Mouse (Mus musculus): ENCODE measurements at regions not wholly inside any gene's neighbourhood (a gene's known extent, or its start where the extent isn't known, plus 50 kb on each side); places are given as distances from the start of the nearest gene placed in this dataset.

- ATAC-seq (replicated peaks) = no peak
- no peak overlapping the region for H3K27ac ChIP-seq (replicated peaks)
- H3K9ac ChIP-seq (replicated peaks) = no peak overlapping the region
Measured at GRCm38 (mm10) chr3:78691499-78691898, 594.8 kb downstream of the Rapgef2 start.

GRCm38 (mm10) chr3:78677656-78678055 is 608.7 kb downstream of the Rapgef2 start:
- no peak for ATAC-seq (replicated peaks)
- WGBS = 45% methylated on average over 1 of the region's 1 CpGs
- no peaks in the 10 kb centered on the region for H3K36me3 ChIP-seq

More at GRCm38 (mm10) chr3:78691499-78691898, 594.8 kb downstream of the Rapgef2 start:
- Histone ChIP-seq H3K4me3 (no peak overlapping the region), H3K4me2 (replicated peaks) (no peak overlapping the region), H3K27me3 (no peaks in the 10 kb centered on the region), H3K36me3 (no peaks in the 10 kb centered on the region), H3K4me1 (peaks cover 5% of the 10 kb centered on the region; the same call in 1 of the 2 replicates), H3K9me3 (no peaks in the 10 kb centered on the region)
- WGBS = 27% methylated on average over 3 of the region's 3 CpGs

GRCm38 (mm10) chr3:78676806-78677205 is 609.5 kb downstream of the Rapgef2 start:
- Histone ChIP-seq H3K36me3 (no peaks in the 10 kb centered on the region), H3K9ac (replicated peaks) (no peak overlapping the region), H3K27me3 (no peaks in the 10 kb centered on the region), H3K27ac (replicated peaks) (no peak overlapping the region), H3K4me1 (no peaks in the 10 kb centered on the region), H3K4me2 (replicated peaks) (no peak overlapping the region), H3K9me3 (no peaks in the 10 kb centered on the region), H3K4me3 (no peak overlapping the region)
- 56% methylated on average over 2 of the region's 2 CpGs for WGBS
- no peak for ATAC-seq (replicated peaks)

More at GRCm38 (mm10) chr3:78677656-78678055, 608.7 kb downstream of the Rapgef2 start:
- no peak overlapping the region for H3K27ac ChIP-seq (replicated peaks)
- no peak overlapping the region for H3K9ac ChIP-seq (replicated peaks)
- H3K4me3 ChIP-seq = no peak overlapping the region
- no peaks in the 10 kb centered on the region for H3K9me3 ChIP-seq
- no peaks in the 10 kb centered on the region for H3K27me3 ChIP-seq
- no peaks in the 10 kb centered on the region for H3K4me1 ChIP-seq
- H3K4me2 ChIP-seq (replicated peaks) = no peak overlapping the region

GRCm38 (mm10) chr3:78674529-78675187 is 611.7 kb downstream of the Rapgef2 start:
- Histone ChIP-seq H3K4me1 (no peaks in the 10 kb centered on the region), H3K9ac (replicated peaks) (no peak overlapping the region), H3K36me3 (no peaks in the 10 kb centered on the region), H3K9me3 (no peaks in the 10 kb centered on the region), H3K4me3 (no peak overlapping the region), H3K27me3 (no peaks in the 10 kb centered on the region), H3K4me2 (replicated peaks) (no peak overlapping the region), H3K27ac (replicated peaks) (no peak overlapping the region)
- 89% methylated on average over 5 of the region's 5 CpGs for WGBS
- no peak for ATAC-seq (replicated peaks)

GRCm38 (mm10) chr3:78668050-78668449 is 618.3 kb downstream of the Rapgef2 start:
- no peaks in the 10 kb centered on the region for H3K9me3 ChIP-seq
- ATAC-seq (replicated peaks) = no peak
- H3K4me2 ChIP-seq (replicated peaks) = no peak overlapping the region
- H3K27ac ChIP-seq (replicated peaks) = no peak overlapping the region
- H3K36me3 ChIP-seq = no peaks in the 10 kb centered on the region
- H3K9ac ChIP-seq (replicated peaks) = no peak overlapping the region
- H3K4me1 ChIP-seq = no peaks in the 10 kb centered on the region
- H3K27me3 ChIP-seq = no peaks in the 10 kb centered on the region
- H3K4me3 ChIP-seq = no peak overlapping the region

- H3K9ac ChIP-seq (replicated peaks) = no peak overlapping the region
- H3K27me3 ChIP-seq = no peaks in the 10 kb centered on the region
- H3K4me2 ChIP-seq (replicated peaks) = no peak overlapping the region
- H3K9me3 ChIP-seq = no peaks in the 10 kb centered on the region
- H3K4me1 ChIP-seq = no peaks in the 10 kb centered on the region
- WGBS = 82% methylated on average over 4 of the region's 4 CpGs
- no peak for ATAC-seq (replicated peaks)
- H3K4me3 ChIP-seq = no peak overlapping the region
- H3K27ac ChIP-seq (replicated peaks) = no peak overlapping the region
- H3K36me3 ChIP-seq = no peaks in the 10 kb centered on the region
Measured at GRCm38 (mm10) chr3:78667374-78668023, 618.8 kb downstream of the Rapgef2 start.

- Histone ChIP-seq H3K36me3 (no peaks in the 10 kb centered on the region), H3K27ac (replicated peaks) (no peak overlapping the region), H3K4me2 (replicated peaks) (no peak overlapping the region), H3K4me3 (no peak overlapping the region), H3K9ac (replicated peaks) (no peak overlapping the region), H3K9me3 (no peaks in the 10 kb centered on the region), H3K4me1 (no peaks in the 10 kb centered on the region), H3K27me3 (no peaks in the 10 kb centered on the region)
- no peak for ATAC-seq (replicated peaks)
- 72% methylated on average over 2 of the region's 2 CpGs for WGBS
Measured at GRCm38 (mm10) chr3:78648115-78648514, 638.2 kb downstream of the Rapgef2 start.

GRCm38 (mm10) chr3:78635386-78635785 is 650.9 kb downstream of the Rapgef2 start:
- no peak for ATAC-seq (replicated peaks)
- H3K4me2 ChIP-seq (replicated peaks) = no peak overlapping the region
- WGBS = 53% methylated on average over 4 of the region's 4 CpGs
- H3K4me1 ChIP-seq = no peaks in the 10 kb centered on the region
- no peaks in the 10 kb centered on the region for H3K27me3 ChIP-seq
- no peaks in the 10 kb centered on the region for H3K36me3 ChIP-seq
- H3K4me3 ChIP-seq = no peak overlapping the region
- no peaks in the 10 kb centered on the region for H3K9me3 ChIP-seq
- H3K9ac ChIP-seq (replicated peaks) = no peak overlapping the region
- H3K27ac ChIP-seq (replicated peaks) = no peak overlapping the region

GRCm38 (mm10) chr3:78618900-78619299 is 667.4 kb downstream of the Rapgef2 start:
- Histone ChIP-seq H3K9me3 (no peaks in the 10 kb centered on the region), H3K27ac (replicated peaks) (no peak overlapping the region), H3K4me3 (no peak overlapping the region), H3K36me3 (no peaks in the 10 kb centered on the region), H3K4me1 (no peaks in the 10 kb centered on the region), H3K27me3 (no peaks in the 10 kb centered on the region), H3K4me2 (replicated peaks) (no peak overlapping the region), H3K9ac (replicated peaks) (no peak overlapping the region)
- ATAC-seq (replicated peaks) = peak; percentile 70; the same call in 1 of the 2 replicates
- 38% methylated on average over 3 of the region's 3 CpGs for WGBS

- ATAC-seq (replicated peaks) = peak; percentile 77
- H3K9ac ChIP-seq (replicated peaks) = no peak overlapping the region
- H3K36me3 ChIP-seq = no peaks in the 10 kb centered on the region
- no peaks in the 10 kb centered on the region for H3K9me3 ChIP-seq
- no peak overlapping the region for H3K27ac ChIP-seq (replicated peaks)
- H3K4me3 ChIP-seq = no peak overlapping the region
- WGBS = 26% methylated on average over 6 of the region's 6 CpGs
- H3K4me1 ChIP-seq = peaks cover 7% of the 10 kb centered on the region; the same call in 1 of the 2 replicates
- H3K4me2 ChIP-seq (replicated peaks) = no peak overlapping the region
- no peaks in the 10 kb centered on the region for H3K27me3 ChIP-seq
Measured at GRCm38 (mm10) chr3:78594718-78595236, 691.5 kb downstream of the Rapgef2 start.

- Histone ChIP-seq H3K9ac (replicated peaks) (no peak overlapping the region), H3K4me1 (peaks cover 7% of the 10 kb centered on the region; the same call in 1 of the 2 replicates), H3K27me3 (no peaks in the 10 kb centered on the region), H3K9me3 (no peaks in the 10 kb centered on the region), H3K4me2 (replicated peaks) (no peak overlapping the region), H3K27ac (replicated peaks) (no peak overlapping the region), H3K4me3 (no peak overlapping the region), H3K36me3 (no peaks in the 10 kb centered on the region)
- ATAC-seq (replicated peaks) = no peak
- WGBS = 78% methylated on average over 11 of the region's 11 CpGs
Measured at GRCm38 (mm10) chr3:78594305-78594704, 692.0 kb downstream of the Rapgef2 start.

- WGBS = 50% methylated on average over 1 of the region's 1 CpGs
- Histone ChIP-seq H3K4me3 (no peak overlapping the region), H3K4me2 (replicated peaks) (no peak overlapping the region), H3K27ac (replicated peaks) (no peak overlapping the region), H3K36me3 (no peaks in the 10 kb centered on the region), H3K9ac (replicated peaks) (no peak overlapping the region), H3K4me1 (no peaks in the 10 kb centered on the region), H3K27me3 (no peaks in the 10 kb centered on the region), H3K9me3 (no peaks in the 10 kb centered on the region)
- peak; percentile 38; the same call in 1 of the 2 replicates for ATAC-seq (replicated peaks)
Measured at GRCm38 (mm10) chr3:78586639-78587038, 699.7 kb downstream of the Rapgef2 start.

Data from forebrain, embryonic 15.5 days (tissue).